ENCODE assay signal across 15 mouse cellular contexts in the genomic region with DNA sequence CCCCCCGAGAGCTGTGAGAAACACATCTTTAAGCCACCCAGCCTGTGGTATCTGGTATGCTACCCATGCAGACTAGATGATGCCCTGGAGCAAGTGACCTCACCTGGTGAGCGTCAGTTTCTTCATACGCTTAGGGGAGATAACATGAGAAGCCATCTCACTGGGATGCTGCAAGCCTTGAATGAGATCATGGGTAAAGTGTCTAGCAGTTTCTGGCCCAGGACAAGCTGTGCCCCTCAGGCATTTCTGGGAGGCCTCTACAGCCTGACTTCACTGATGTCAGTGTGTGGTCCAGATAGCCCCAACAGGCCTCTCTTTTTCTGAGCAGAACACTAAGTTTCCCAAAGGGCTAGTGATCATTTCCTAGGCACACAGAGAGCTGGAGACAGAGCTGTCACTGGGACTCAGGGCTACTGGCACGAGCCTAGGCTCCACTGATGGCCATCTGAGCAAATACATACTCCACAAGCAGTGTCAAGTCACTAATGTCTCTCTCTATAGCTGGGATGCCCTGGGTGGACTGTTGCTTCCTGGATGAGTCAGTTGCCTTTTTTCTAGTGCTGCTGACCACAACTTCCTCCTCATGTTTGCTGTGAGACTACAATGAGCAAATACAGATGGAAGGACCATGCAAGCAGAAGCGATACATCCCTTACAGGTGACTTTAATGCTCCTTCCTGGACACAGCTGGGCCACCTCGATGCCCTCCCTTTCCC. TPM values are rescaled to one million over a fixed set of nuclear protein-coding genes. Genes with fewer than 3 reads are reported as not detected.
A peak's percentile ranks its signal among the peaks of the same experiment; 100 is the strongest.
DNase-seq lines count a peak whose midpoint lies in the region; ATAC-seq and TF ChIP-seq lines count a peak whose summit lies in the region.
"Had no signal": no experiment of that assay in that cellular context is flagged by ENCODE, and none has a peak within 500 bp of the region (broad histone marks: within the 10 kb centered on the region; RNA-seq: fewer than 3 reads in every experiment).

No protein-coding gene starts in this region.

- no peak overlapping the region for H3K4me2 ChIP-seq in liver, embryonic 16.5 days (ENCODE audit: low read depth, low read length)
- no peak overlapping the region for H3K4me2 ChIP-seq in liver, postnatal 0 days (ENCODE audit: low read depth, low read length)
- H3K4me2 ChIP-seq in intestine, embryonic 14.5 days (ENCODE audit: low read length), result no peak overlapping the region
- H3K4me2 ChIP-seq in hindbrain, embryonic 14.5 days (replicated peaks), result no peak overlapping the region
- H3K4me2 ChIP-seq: embryonic facial prominence, embryonic 12.5 days; forebrain, embryonic 12.5 days; limb, embryonic 13.5 days; lung, embryonic 15.5 days had no signal

- ATAC-seq in liver, embryonic 16.5 days (ENCODE audit: low read depth), result peak; percentile 4; the same call in 1 of the 2 replicates
- no peak for ATAC-seq in liver, postnatal 0 days
- peak; percentile 52; the same call in 1 of the 2 replicates for ATAC-seq in intestine, embryonic 14.5 days (replicated peaks; ENCODE audit: low FRiP score, low TSS enrichment, low read depth)
- peak; percentile 94 for ATAC-seq in neutrophil, adult 5-6 weeks (ENCODE audit: extremely low read depth, insufficient number of reproducible peaks, low FRiP score, poor library complexity, severe bottlenecking)
- no peak for ATAC-seq in hindbrain, embryonic 14.5 days (ENCODE audit: low FRiP score)
- ATAC-seq: hindbrain, embryonic 16.5 days had no signal

- WGBS in liver, embryonic 16.5 days (ENCODE audit: insufficient replicate concordance), result 47% methylated on average over 6 of the region's 6 CpGs
- WGBS in liver, postnatal 0 days (ENCODE audit: insufficient replicate concordance), result 59% methylated on average over 6 of the region's 6 CpGs
- 76% methylated on average over 6 of the region's 6 CpGs for WGBS in intestine, embryonic 14.5 days
- WGBS in hindbrain, embryonic 14.5 days, result 91% methylated on average over 6 of the region's 6 CpGs

- TF ChIP-seq EP300 in liver, postnatal 0 days (IDR thresholded peaks at IDR 0.05; ENCODE audit: low read depth), result no peak

- no peaks in the 10 kb centered on the region for H3K36me3 ChIP-seq in liver, embryonic 16.5 days (ENCODE audit: control insufficient read depth, insufficient read depth)
- H3K36me3 ChIP-seq in liver, postnatal 0 days (replicated peaks; ENCODE audit: insufficient read depth, low read length), result no peaks in the 10 kb centered on the region
- peaks cover 2% of the 10 kb centered on the region; the same call in 1 of the 2 replicates for H3K36me3 ChIP-seq in intestine, embryonic 14.5 days (ENCODE audit: control insufficient read depth, insufficient read depth, low read length)
- H3K36me3 ChIP-seq in hindbrain, embryonic 14.5 days (replicated peaks; ENCODE audit: control insufficient read depth, insufficient read depth), result no peaks in the 10 kb centered on the region
- H3K36me3 ChIP-seq: forebrain, embryonic 12.5 days; lung, embryonic 15.5 days had no signal

- no peak for TF ChIP-seq CTCF in liver, postnatal 0 days (IDR thresholded peaks at IDR 0.05; ENCODE audit: low read depth)

- no peak overlapping the region for H3K4me3 ChIP-seq in liver, embryonic 16.5 days (ENCODE audit: low read depth, low read length)
- H3K4me3 ChIP-seq in liver, postnatal 0 days (ENCODE audit: low read depth, low read length), result no peak overlapping the region
- no peak overlapping the region for H3K4me3 ChIP-seq in intestine, embryonic 14.5 days (ENCODE audit: low read depth, low read length)
- no peak overlapping the region for H3K4me3 ChIP-seq in hindbrain, embryonic 14.5 days (replicated peaks; ENCODE audit: low read length)
- H3K4me3 ChIP-seq: embryonic facial prominence, embryonic 12.5 days; forebrain, embryonic 12.5 days; gastrocnemius, adult 2 months; limb, embryonic 13.5 days; lung, embryonic 15.5 days had no signal

- DNase-seq in liver, postnatal 0 days, result no peak
- DNase-seq in Muller cell, postnatal 12 days (ENCODE audit: inconsistent ontology term), result peak; percentile 36
- DNase-seq in intestine, embryonic 14.5 days (ENCODE audit: low spot score), result no peak
- no peak for DNase-seq in yolk sac, embryonic 10.5 days (ENCODE audit: low spot score)
- no peak for DNase-seq in adrenal gland, adult 8-10 months
- DNase-seq in hindbrain, embryonic 14.5 days (ENCODE audit: low spot score), result no peak
- DNase-seq: cerebellum, adult 11-12 months; gastrocnemius, adult 2 months had no signal

- no peak overlapping the region for H3K27ac ChIP-seq in liver, embryonic 16.5 days (ENCODE audit: low read length)
- H3K27ac ChIP-seq in liver, postnatal 0 days (ENCODE audit: low read depth), result no peak overlapping the region
- no peak overlapping the region for H3K27ac ChIP-seq in intestine, embryonic 14.5 days (ENCODE audit: low read depth)
- no peak overlapping the region for H3K27ac ChIP-seq in hindbrain, embryonic 14.5 days
- H3K27ac ChIP-seq: embryonic facial prominence, embryonic 12.5 days; forebrain, embryonic 12.5 days; gastrocnemius, adult 2 months; limb, embryonic 13.5 days; lung, embryonic 15.5 days had no signal

- no peaks in the 10 kb centered on the region for H3K27me3 ChIP-seq in liver, embryonic 16.5 days (ENCODE audit: control insufficient read depth, insufficient read depth, low read depth, low read length)
- no peaks in the 10 kb centered on the region for H3K27me3 ChIP-seq in liver, postnatal 0 days (ENCODE audit: insufficient read depth, low read length)
- no peaks in the 10 kb centered on the region for H3K27me3 ChIP-seq in intestine, embryonic 14.5 days (replicated peaks; ENCODE audit: control insufficient read depth, insufficient read depth, low read length)
- H3K27me3 ChIP-seq in hindbrain, embryonic 14.5 days (ENCODE audit: control insufficient read depth, insufficient read depth, low read length), result no peaks in the 10 kb centered on the region
- H3K27me3 ChIP-seq: embryonic facial prominence, embryonic 12.5 days; limb, embryonic 13.5 days; lung, embryonic 15.5 days had no signal

- no peak overlapping the region for H3K9ac ChIP-seq in liver, embryonic 16.5 days (ENCODE audit: low read depth, low read length)
- H3K9ac ChIP-seq in liver, postnatal 0 days (replicated peaks), result no peak overlapping the region
- H3K9ac ChIP-seq in intestine, embryonic 14.5 days (ENCODE audit: low read length), result no peak overlapping the region
- H3K9ac ChIP-seq in hindbrain, embryonic 14.5 days, result no peak overlapping the region
- H3K9ac ChIP-seq: embryonic facial prominence, embryonic 12.5 days; forebrain, embryonic 12.5 days; limb, embryonic 13.5 days; lung, embryonic 15.5 days had no signal

- H3K9me3 ChIP-seq in liver, embryonic 16.5 days (replicated peaks; ENCODE audit: control insufficient read depth, low read length), result no peaks in the 10 kb centered on the region
- no peaks in the 10 kb centered on the region for H3K9me3 ChIP-seq in liver, postnatal 0 days (ENCODE audit: low read length)
- H3K9me3 ChIP-seq in intestine, embryonic 14.5 days (ENCODE audit: control insufficient read depth, low read length), result no peaks in the 10 kb centered on the region
- no peaks in the 10 kb centered on the region for H3K9me3 ChIP-seq in hindbrain, embryonic 14.5 days (ENCODE audit: control insufficient read depth, low read length)
- H3K9me3 ChIP-seq: embryonic facial prominence, embryonic 12.5 days; forebrain, embryonic 12.5 days; limb, embryonic 13.5 days; lung, embryonic 15.5 days had no signal

- peaks cover 16% of the 10 kb centered on the region for H3K4me1 ChIP-seq in liver, embryonic 16.5 days (ENCODE audit: control insufficient read depth, low read depth, low read length)
- H3K4me1 ChIP-seq in liver, postnatal 0 days (ENCODE audit: insufficient read depth), result peaks cover 26% of the 10 kb centered on the region
- H3K4me1 ChIP-seq in intestine, embryonic 14.5 days (replicated peaks; ENCODE audit: control insufficient read depth, insufficient read depth, low read length), result peaks cover 10% of the 10 kb centered on the region
- peaks cover 6% of the 10 kb centered on the region; the same call in 1 of the 2 replicates for H3K4me1 ChIP-seq in hindbrain, embryonic 14.5 days (replicated peaks; ENCODE audit: control insufficient read depth, insufficient read depth, low read length)
- H3K4me1 ChIP-seq: embryonic facial prominence, embryonic 12.5 days had no signal

RNA-seq across cellular contexts. Expression of a gene that starts 59.5 kb away (rescaled TPM):
- polyA plus RNA-seq in liver, embryonic 16.5 days (2015; fragmentation: Nextera tagmentation; extraction: Ambion mirVana), result 1.9 and 2.2 TPM in 2 replicates
- 0.94 and 0.99 TPM in 2 replicates for polyA plus RNA-seq in liver, postnatal 0 days (2015; fragmentation: Nextera tagmentation; extraction: Ambion mirVana)
- polyA plus RNA-seq in intestine, embryonic 14.5 days (2014; fragmentation: Nextera tagmentation; extraction: Ambion mirVana), result 7.0 and 9.0 TPM in 2 replicates
- 4.1 and 4.2 TPM in 2 replicates for total RNA-seq in neutrophil, adult 5-6 weeks (2017)
- 10 to 100 TPM; 14.9 to 34.1 (median 21.4) TPM for total RNA-seq in adrenal gland, adult 8-10 months (2022)
- polyA plus RNA-seq in hindbrain, embryonic 14.5 days (2014; fragmentation: Nextera tagmentation; extraction: Ambion mirVana), result 0.23 and 0.29 TPM in 2 replicates

Comparison
In these comparisons a context has a peak if more than half of its experiments do, and no peak if none do; other contexts are left out.
1. ATAC-seq: peak in liver, embryonic 16.5 days (single experiment), intestine, embryonic 14.5 days (single experiment) and neutrophil, adult 5-6 weeks (single experiment); none in liver, postnatal 0 days (single experiment) and hindbrain, embryonic 14.5 days (single experiment).